Mouse (Mus musculus) kidney, adult 8-10 months (tissue): ENCODE measurements around the gene Soat2.
"Not testable (repeated sequence)": the region's sequence is repeated elsewhere in the genome, so short reads cannot be mapped to it uniquely, and the experiment has no call there.

Source experiments
- DNase-seq, 2 experiments: peaks; one replicate each; pipeline ENCODE4 v3.0.0; 2022

The Soat2 gene

DNA sequence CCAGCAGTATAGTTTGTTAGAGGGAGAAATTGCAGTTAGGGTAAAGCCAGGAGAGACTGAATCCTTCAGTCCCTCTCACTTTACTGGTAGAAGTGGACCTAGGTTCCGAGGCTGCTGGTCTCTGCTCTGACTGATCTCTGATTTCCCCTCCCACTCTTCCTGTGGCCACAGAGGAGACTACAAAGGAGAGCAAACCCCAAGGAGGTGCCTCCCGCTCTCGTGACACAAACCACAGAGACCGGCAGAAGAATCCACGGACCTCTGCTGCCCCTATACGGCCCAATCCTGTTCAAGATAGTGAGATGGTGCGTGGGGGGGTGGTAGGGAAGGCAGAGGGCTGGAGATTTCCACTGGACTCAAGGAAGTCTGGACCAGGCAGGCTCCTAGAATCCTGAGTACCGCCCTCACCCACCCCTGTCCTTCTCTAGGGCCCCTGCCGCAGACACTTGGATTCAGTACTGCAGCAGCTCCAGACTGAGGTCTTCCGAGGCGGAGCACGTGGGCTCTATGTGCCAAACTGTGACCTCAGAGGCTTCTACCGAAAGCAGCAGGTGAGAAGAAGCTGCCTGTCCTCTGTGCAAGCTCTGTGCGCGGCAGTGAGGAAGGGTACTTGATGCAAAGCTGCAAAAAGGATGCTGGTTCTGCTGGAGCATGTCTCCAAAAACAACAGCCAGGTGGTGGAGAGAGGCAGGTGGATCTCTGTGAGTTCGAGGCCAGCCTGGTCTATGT lies 2.5 kb upstream of the Soat2 start:
- DNase-seq, result no peak

- DNase-seq, result peak; percentile 33 to 67
Measured at GRCm38 (mm10) chr15:102149561-102149960, 765 bp upstream of the Soat2 start.

- no peak for DNase-seq
Measured at GRCm38 (mm10) chr15:102152646-102153045, 2.3 kb downstream of the Soat2 start.

GRCm38 (mm10) chr15:102155006-102155405 lies 4.7 kb downstream of the Soat2 start:
- DNase-seq, result not testable (repeated sequence)

DNA sequence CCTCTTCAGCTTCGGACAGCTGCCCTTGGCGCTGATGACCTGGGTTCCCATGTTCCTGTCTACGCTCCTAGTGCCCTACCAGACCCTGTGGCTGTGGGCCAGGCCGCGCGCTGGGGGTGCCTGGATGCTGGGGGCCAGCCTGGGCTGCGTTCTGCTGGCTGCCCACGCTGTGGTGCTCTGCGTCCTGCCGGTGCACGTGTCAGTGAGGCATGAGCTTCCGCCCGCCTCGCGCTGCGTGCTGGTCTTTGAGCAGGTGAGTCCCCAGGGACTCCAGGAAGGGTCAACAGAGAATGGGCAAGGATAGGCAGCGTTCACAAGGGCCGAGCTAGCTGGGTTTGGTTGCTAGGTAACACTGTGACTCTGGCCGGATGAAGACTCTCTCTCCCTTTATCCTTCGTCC lies 6.5 kb downstream of the Soat2 start:
- no peak for DNase-seq

- DNase-seq, result no peak
Measured at GRCm38 (mm10) chr15:102160415-102161060, 10.2 kb downstream of the Soat2 start.

- no peak for DNase-seq
Measured at GRCm38 (mm10) chr15:102163900-102164693, 13.8 kb downstream of the Soat2 start.

GRCm38 (mm10) chr15:102165468-102166100 lies 15.3 kb downstream of the Soat2 start:
- no peak for DNase-seq

GRCm38 (mm10) chr15:102167620-102168021 lies 17.3 kb downstream of the Soat2 start:
- DNase-seq, result no peak

DNA sequence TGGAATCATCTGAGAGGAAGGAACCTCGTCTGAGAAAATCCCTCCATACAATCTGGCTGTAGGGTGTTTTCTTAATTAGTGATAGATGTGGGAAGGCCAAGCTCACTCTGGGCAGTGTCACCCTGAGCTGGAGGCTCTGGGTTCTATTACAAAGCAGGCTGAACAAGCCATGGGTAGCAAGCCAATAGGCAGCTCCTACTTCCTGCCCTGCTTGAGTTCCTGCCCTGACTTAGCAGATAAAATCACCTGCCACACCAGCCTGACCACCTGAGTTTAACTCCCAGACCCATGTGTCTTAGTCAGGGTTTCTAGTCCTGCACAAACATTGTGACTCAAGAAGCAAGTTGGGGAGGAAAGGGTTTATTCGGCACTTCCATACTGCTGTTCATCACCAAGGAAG lies 18.7 kb downstream of the Soat2 start:
- no peak for DNase-seq

GRCm38 (mm10) chr15:102173581-102173980 lies 23.3 kb downstream of the Soat2 start:
- DNase-seq, result no peak

DNA sequence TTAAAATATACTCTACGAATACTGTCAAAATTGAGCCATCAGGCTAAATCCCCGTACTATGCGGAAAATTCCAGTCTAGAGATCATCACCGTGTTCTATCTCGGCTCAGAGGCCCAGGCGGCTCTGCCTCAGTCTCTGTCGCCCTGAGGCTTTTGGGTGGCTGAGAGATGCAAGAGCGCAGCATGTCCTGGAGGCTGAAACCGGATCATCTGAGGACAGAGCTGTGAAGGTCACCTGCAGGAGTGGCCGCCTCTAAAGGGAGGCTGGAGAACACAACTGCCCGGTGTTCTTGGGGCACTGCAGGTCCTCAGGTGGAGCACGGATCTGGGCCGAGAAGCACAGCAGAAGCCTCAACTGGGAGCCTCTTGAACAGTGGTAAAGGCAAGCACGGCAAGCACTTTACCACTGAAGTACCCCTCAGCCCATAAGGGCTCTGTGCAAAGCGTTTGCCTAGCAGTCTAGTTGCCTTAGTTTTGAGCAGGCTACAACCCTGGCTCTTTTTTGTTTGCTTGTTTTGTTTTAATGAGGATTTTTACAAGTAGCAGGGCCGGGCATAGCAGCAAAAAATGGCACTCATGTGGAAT lies 25.5 kb downstream of the Soat2 start:
- DNase-seq, result no peak

GRCm38 (mm10) chr15:102176571-102177316 lies 26.4 kb downstream of the Soat2 start:
- no peak for DNase-seq

GRCm38 (mm10) chr15:102177417-102177816 lies 27.1 kb downstream of the Soat2 start:
- DNase-seq, result no peak

DNA sequence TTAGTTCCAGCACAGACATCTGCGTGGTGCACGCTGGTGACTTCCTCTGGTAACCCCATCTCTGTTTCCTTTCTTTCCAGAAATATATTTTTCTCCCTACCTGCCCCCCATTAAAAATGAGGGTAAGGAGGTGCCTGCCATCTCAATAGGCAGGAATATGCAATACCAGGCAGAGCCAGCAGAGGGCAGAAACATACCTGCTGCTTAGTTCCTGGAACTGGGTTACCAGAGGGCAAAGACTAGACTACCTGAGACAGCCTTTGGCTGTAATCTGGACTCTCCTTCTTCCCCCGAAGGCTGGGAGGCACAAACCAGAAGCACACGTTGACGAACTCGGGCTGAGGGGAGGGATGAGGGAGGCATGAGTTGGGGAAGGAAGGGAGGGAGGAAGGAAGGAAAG lies 28.0 kb downstream of the Soat2 start:
- peak; percentile 78 to 92 for DNase-seq

- no peak for DNase-seq
Measured at GRCm38 (mm10) chr15:102179106-102179505, 28.8 kb downstream of the Soat2 start.

GRCm38 (mm10) chr15:102179924-102180323 lies 29.6 kb downstream of the Soat2 start:
- DNase-seq, result peak in 1 of 2 experiments; percentile 28

- DNase-seq, result peak; percentile 84 to 87
Measured at GRCm38 (mm10) chr15:102183076-102183475, 32.8 kb downstream of the Soat2 start.

GRCm38 (mm10) chr15:102186239-102186638 lies 35.9 kb downstream of the Soat2 start:
- no peak for DNase-seq

- DNase-seq, result no peak
Measured at GRCm38 (mm10) chr15:102188096-102188495, 37.8 kb downstream of the Soat2 start.

- peak; percentile 72 to 79 for DNase-seq
Measured at GRCm38 (mm10) chr15:102188883-102189282, 38.6 kb downstream of the Soat2 start.

- DNase-seq, result no peak
Measured at GRCm38 (mm10) chr15:102191699-102192098, 41.4 kb downstream of the Soat2 start.
